Mouse (Mus musculus): ENCODE results near the gene Kcnd3. TPM values are rescaled to one million over a fixed set of nuclear protein-coding genes. Genes with fewer than 3 reads are reported as not detected.

Gene Kcnd3
- polyA plus RNA-seq, 1 experiment from 2014 or later: 3.1 TPM

Other genes with a start within 250 kb of the Kcnd3 start
- 33.7 and 35.3 TPM in 2 replicates for gene Ddx20, start 235.2 kb downstream of the Kcnd3 start, polyA plus RNA-seq (2015; fragmentation: Nextera tagmentation; extraction: Ambion mirVana)